Mouse (Mus musculus): ENCODE results near the gene Hacd2. TPM values are rescaled to one million over a fixed set of nuclear protein-coding genes. Genes with fewer than 3 reads are reported as not detected.

Gene Hacd2
- polyA plus RNA-seq (2016; fragmentation: Nextera tagmentation; extraction: Ambion mirVana) = 77.4 and 77.5 TPM in 2 replicates

GRCm38 (mm10) chr16:35022242-35023137 lies at the start of gene Hacd2:
Gene Hacd2 (plus strand): TSS chr16:35022428.
- H3K4me3 ChIP-seq = peak within 1 kb of the TSS; percentile 88
- H3K27me3 ChIP-seq (replicated peaks; ENCODE audit: low read depth, poor library complexity, severe bottlenecking) = peaks cover 34% of the 10 kb centered on the region
- WGBS = under 1% methylated on average over 86 of the region's 97 CpGs
- H3K36me3 ChIP-seq (replicated peaks) = peaks cover 23% of the 10 kb centered on the region
- 0 out of 2 replicates have a peak, but pooled peaks cover 2% of the 10 kb centered on the region for H3K9me3 ChIP-seq
- H3K4me1 ChIP-seq = no peaks in the 10 kb centered on the region
- peak; percentile 98 for DNase-seq (ENCODE audit: low spot score)
- H3K27ac ChIP-seq (replicated peaks) = peak within 1 kb of the TSS; percentile 91

- no peaks in the 10 kb centered on the region for H3K36me3 ChIP-seq (replicated peaks)
- no peak overlapping the region for H3K4me3 ChIP-seq
- peaks cover 4% of the 10 kb centered on the region for H3K27me3 ChIP-seq (replicated peaks; ENCODE audit: low read depth, poor library complexity, severe bottlenecking)
- 68% methylated on average over 12 of the region's 12 CpGs for WGBS
- H3K9me3 ChIP-seq = no peaks in the 10 kb centered on the region
- peaks cover 13% of the 10 kb centered on the region for H3K4me1 ChIP-seq
- DNase-seq (ENCODE audit: low spot score) = peak; percentile 48
- 0 out of 2 replicates have a peak overlapping the region, but pooled peaks have one; percentile 8 for H3K27ac ChIP-seq (replicated peaks)
Observed at GRCm38 (mm10) chr16:34972471-34972870, 49.8 kb upstream of the Hacd2 start.

GRCm38 (mm10) chr16:34975544-34975943 lies 46.7 kb upstream of the Hacd2 start:
- Histone ChIP-seq H3K4me1 (peaks cover 12% of the 10 kb centered on the region), H3K27ac (replicated peaks) (no peak overlapping the region), H3K4me3 (no peak overlapping the region), H3K9me3 (no peaks in the 10 kb centered on the region), H3K36me3 (replicated peaks) (no peaks in the 10 kb centered on the region), H3K27me3 (replicated peaks; ENCODE audit: low read depth, poor library complexity, severe bottlenecking) (no peaks in the 10 kb centered on the region)
- DNase-seq (ENCODE audit: low spot score) = no peak
- 62% methylated on average over 2 of the region's 2 CpGs for WGBS

GRCm38 (mm10) chr16:34976630-34977029 lies 45.6 kb upstream of the Hacd2 start:
- no peaks in the 10 kb centered on the region for H3K9me3 ChIP-seq
- H3K27me3 ChIP-seq (replicated peaks; ENCODE audit: low read depth, poor library complexity, severe bottlenecking) = no peaks in the 10 kb centered on the region
- 85% methylated on average over 13 of the region's 13 CpGs for WGBS
- DNase-seq (ENCODE audit: low spot score) = no peak
- H3K4me3 ChIP-seq = no peak overlapping the region
- peaks cover 12% of the 10 kb centered on the region for H3K4me1 ChIP-seq
- H3K36me3 ChIP-seq (replicated peaks) = no peaks in the 10 kb centered on the region
- H3K27ac ChIP-seq (replicated peaks) = no peak overlapping the region

GRCm38 (mm10) chr16:34978018-34978417 lies 44.2 kb upstream of the Hacd2 start:
- H3K27me3 ChIP-seq (replicated peaks; ENCODE audit: low read depth, poor library complexity, severe bottlenecking) = no peaks in the 10 kb centered on the region
- no peaks in the 10 kb centered on the region for H3K36me3 ChIP-seq (replicated peaks)
- no peak overlapping the region for H3K4me3 ChIP-seq
- H3K9me3 ChIP-seq = no peaks in the 10 kb centered on the region
- no peak for DNase-seq (ENCODE audit: low spot score)
- no peak overlapping the region for H3K27ac ChIP-seq (replicated peaks)
- H3K4me1 ChIP-seq = peaks cover 9% of the 10 kb centered on the region
- WGBS = 91% methylated on average over 7 of the region's 7 CpGs

GRCm38 (mm10) chr16:34981009-34981408 lies 41.2 kb upstream of the Hacd2 start:
- 93% methylated on average over 7 of the region's 7 CpGs for WGBS
- H3K27ac ChIP-seq (replicated peaks) = no peak overlapping the region

GRCm38 (mm10) chr16:34984203-34985030 lies 37.8 kb upstream of the Hacd2 start:
- no peak overlapping the region for H3K27ac ChIP-seq (replicated peaks)
- no peaks in the 10 kb centered on the region for H3K27me3 ChIP-seq (replicated peaks; ENCODE audit: low read depth, poor library complexity, severe bottlenecking)
- no peaks in the 10 kb centered on the region for H3K36me3 ChIP-seq (replicated peaks)
- WGBS = 57% methylated on average over 11 of the region's 11 CpGs
- no peak for DNase-seq (ENCODE audit: low spot score)
- H3K4me1 ChIP-seq = peaks cover 16% of the 10 kb centered on the region
- no peak overlapping the region for H3K4me3 ChIP-seq
- no peaks in the 10 kb centered on the region for H3K9me3 ChIP-seq

More at GRCm38 (mm10) chr16:34981009-34981408, 41.2 kb upstream of the Hacd2 start:
- peaks cover 16% of the 10 kb centered on the region for H3K4me1 ChIP-seq
- no peak overlapping the region for H3K4me3 ChIP-seq
- DNase-seq (ENCODE audit: low spot score) = no peak
- H3K36me3 ChIP-seq (replicated peaks) = no peaks in the 10 kb centered on the region
- H3K9me3 ChIP-seq = no peaks in the 10 kb centered on the region
- H3K27me3 ChIP-seq (replicated peaks; ENCODE audit: low read depth, poor library complexity, severe bottlenecking) = no peaks in the 10 kb centered on the region

- Histone ChIP-seq H3K36me3 (replicated peaks) (no peaks in the 10 kb centered on the region), H3K4me1 (peaks cover 16% of the 10 kb centered on the region), H3K9me3 (no peaks in the 10 kb centered on the region), H3K27me3 (replicated peaks; ENCODE audit: low read depth, poor library complexity, severe bottlenecking) (no peaks in the 10 kb centered on the region), H3K4me3 (no peak overlapping the region), H3K27ac (replicated peaks) (no peak overlapping the region)
- no peak for DNase-seq (ENCODE audit: low spot score)
- 86% methylated on average over 2 of the region's 2 CpGs for WGBS
Observed at GRCm38 (mm10) chr16:34985031-34985346, 37.2 kb upstream of the Hacd2 start.

- no peak for DNase-seq (ENCODE audit: low spot score)
- Histone ChIP-seq H3K4me1 (peaks cover 19% of the 10 kb centered on the region), H3K36me3 (replicated peaks) (no peaks in the 10 kb centered on the region), H3K9me3 (no peaks in the 10 kb centered on the region), H3K4me3 (no peak overlapping the region), H3K27ac (replicated peaks) (no peak overlapping the region), H3K27me3 (replicated peaks; ENCODE audit: low read depth, poor library complexity, severe bottlenecking) (0 out of 2 replicates have a peak, but pooled peaks cover 3% of the 10 kb centered on the region)
- WGBS = 89% methylated on average over 13 of the region's 13 CpGs
Observed at GRCm38 (mm10) chr16:34986211-34986825, 35.9 kb upstream of the Hacd2 start.

- no peak overlapping the region for H3K27ac ChIP-seq (replicated peaks)
Observed at GRCm38 (mm10) chr16:34991365-34991764, 30.9 kb upstream of the Hacd2 start.

GRCm38 (mm10) chr16:34992854-34993253 lies 29.4 kb upstream of the Hacd2 start:
- Histone ChIP-seq H3K36me3 (replicated peaks) (no peaks in the 10 kb centered on the region), H3K9me3 (no peaks in the 10 kb centered on the region), H3K27me3 (replicated peaks; ENCODE audit: low read depth, poor library complexity, severe bottlenecking) (peaks cover 11% of the 10 kb centered on the region; the same call in 1 of the 2 replicates), H3K4me1 (peaks cover 22% of the 10 kb centered on the region), H3K4me3 (no peak overlapping the region), H3K27ac (replicated peaks) (no peak overlapping the region)
- DNase-seq (ENCODE audit: low spot score) = no peak
- 88% methylated on average over 5 of the region's 5 CpGs for whole genome bisulfite sequencing

More at GRCm38 (mm10) chr16:34991365-34991764, 30.9 kb upstream of the Hacd2 start:
- Histone ChIP-seq H3K4me1 (peaks cover 14% of the 10 kb centered on the region), H3K4me3 (no peak overlapping the region), H3K9me3 (no peaks in the 10 kb centered on the region), H3K27me3 (replicated peaks; ENCODE audit: low read depth, poor library complexity, severe bottlenecking) (peaks cover 11% of the 10 kb centered on the region; the same call in 1 of the 2 replicates), H3K36me3 (replicated peaks) (no peaks in the 10 kb centered on the region)
- 75% methylated on average over 3 of the region's 3 CpGs for WGBS
- DNase-seq (ENCODE audit: low spot score) = no peak

- Histone ChIP-seq H3K4me3 (no peak overlapping the region), H3K4me1 (peaks cover 22% of the 10 kb centered on the region), H3K9me3 (no peaks in the 10 kb centered on the region), H3K27me3 (replicated peaks; ENCODE audit: low read depth, poor library complexity, severe bottlenecking) (peaks cover 15% of the 10 kb centered on the region; the same call in 1 of the 2 replicates), H3K27ac (replicated peaks) (no peak overlapping the region), H3K36me3 (replicated peaks) (no peaks in the 10 kb centered on the region)
- 87% methylated on average over 10 of the region's 10 CpGs for WGBS
- DNase-seq (ENCODE audit: low spot score) = no peak
Observed at GRCm38 (mm10) chr16:34993694-34994330, 28.4 kb upstream of the Hacd2 start.
